Mouse (Mus musculus): ENCODE results near the gene Pcx.

- no peak for TF ChIP-seq CTCF (IDR thresholded peaks at IDR 0.05; ENCODE audit: borderline replicate concordance, control insufficient read depth, extremely low read depth, insufficient read depth, low read length, poor library complexity)
- no peak for TF ChIP-seq POLR2A (IDR thresholded peaks at IDR 0.05; ENCODE audit: control insufficient read depth, extremely low read depth, insufficient read depth, low read length, poor library complexity)
Observed at GRCm38 (mm10) chr19:4635986-4636385, 125.7 kb downstream of the Pcx start.

Data from thymus, adult 2 months (tissue).